Mouse (Mus musculus) C2C12 (cell line): ENCODE results near the gene Dera.

ENCODE experiments used
- CEBPB ChIP-seq: IDR thresholded peaks from one replicate; pipeline ENCODE4 v1.6.1; 2011; ENCODE audit warnings: low read depth, mild to moderate bottlenecking, control low read depth, moderate library complexity
- CTCF ChIP-seq: IDR thresholded peaks from one replicate; pipeline ENCODE4 v1.5.1; 2011; ENCODE audit not compliant: control insufficient read depth, insufficient read depth, insufficient read length
- MAX ChIP-seq: IDR thresholded peaks from one replicate; pipeline ENCODE4 v1.6.1; 2011; ENCODE audit warnings: mild to moderate bottlenecking, control low read depth
- MYOG ChIP-seq: IDR thresholded peaks from one replicate; pipeline ENCODE4 v1.6.1; 2011; ENCODE audit not compliant: control insufficient read depth, insufficient read length; ENCODE audit errors: extremely low read depth
- USF1 ChIP-seq: IDR thresholded peaks from one replicate; pipeline ENCODE4 v1.6.1; 2011; ENCODE audit warnings: low read depth, mild to moderate bottlenecking, control low read depth, moderate library complexity

DNA sequence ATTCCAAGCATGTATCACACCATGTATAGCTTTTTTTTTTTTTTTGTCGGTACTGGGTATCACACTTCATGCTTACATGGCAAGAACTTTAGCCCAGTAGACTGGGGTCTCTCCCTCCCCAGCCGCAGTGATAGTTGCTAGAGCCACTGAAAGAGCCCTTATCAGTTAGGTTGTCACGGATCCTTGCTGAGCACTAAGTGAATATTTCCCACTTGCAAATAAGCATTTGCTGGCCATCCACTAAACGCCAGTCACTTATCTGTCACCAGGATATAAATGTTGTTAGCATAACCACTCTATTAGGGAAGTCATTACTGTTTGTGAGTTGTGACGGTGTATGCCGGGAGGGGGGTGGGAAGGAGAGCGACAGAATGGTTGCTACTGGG lies 19.9 kb upstream of the Dera start:
- TF ChIP-seq CTCF (no peak), MYOG (no peak), MAX (no peak), CEBPB (no peak), USF1 (no peak)
